Mouse (Mus musculus) CD4-positive, CD25-positive, alpha-beta regulatory T cell, adult 2 months (primary cell): Measurements from ENCODE around the gene Cryba1.
"Not testable (repeated sequence)": the region's sequence is repeated elsewhere in the genome, so short reads cannot be mapped to it uniquely, and the experiment has no call there.

Experiments
- DNase-seq: peaks from one replicate; pipeline ENCODE4 v3.0.0-alpha.2; 2012; ENCODE audit warnings: low read depth, low spot score

Cryba1 gene

GRCm38 (mm10) chr11:77725183-77725582 is at the start of gene Cryba1:
Gene Cryba1, minus strand, starts transcription at chr11:77725283.
- no peak for DNase-seq

DNA sequence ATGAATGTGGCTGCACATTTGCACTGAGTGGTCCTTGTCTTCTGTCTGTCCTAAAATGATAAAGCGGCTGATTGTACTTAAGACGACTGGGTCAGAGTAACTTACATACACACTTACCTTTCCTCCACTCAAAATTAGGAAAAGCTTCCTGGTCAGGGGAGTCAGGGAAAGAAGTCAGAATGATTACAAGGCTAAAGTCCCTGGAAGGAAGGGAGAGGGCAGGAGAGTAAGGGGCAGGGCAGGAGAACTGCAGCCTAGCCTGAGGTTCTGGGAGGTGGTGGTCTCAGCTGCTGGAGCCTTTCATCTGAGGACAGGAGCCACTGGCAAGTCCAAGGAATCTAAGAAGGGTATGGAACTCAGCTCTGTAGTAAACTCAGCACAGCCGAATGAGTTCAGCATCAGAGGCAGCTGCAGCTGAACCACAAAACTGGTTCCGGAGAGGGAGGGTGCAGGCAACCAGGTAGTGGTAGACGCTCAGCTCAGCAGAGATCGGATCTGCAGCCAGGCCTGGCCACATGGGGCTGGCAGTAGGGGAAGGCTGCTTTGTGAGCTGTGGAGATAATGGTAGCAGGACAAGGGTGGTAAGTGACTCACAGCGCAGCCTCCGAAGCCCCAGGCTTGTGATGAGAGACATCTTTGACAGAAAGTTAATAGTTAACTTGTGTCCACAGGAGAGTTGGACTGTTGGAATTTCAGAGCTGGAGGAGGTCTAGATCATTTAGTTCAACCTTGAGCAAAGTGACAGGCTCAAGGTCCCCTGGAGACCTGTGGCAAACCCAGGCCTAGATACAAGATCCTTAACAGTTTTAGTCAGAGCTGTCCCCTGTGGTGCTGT is 47.0 kb upstream of the Cryba1 start:
- DNase-seq: peak; percentile 24

DNA sequence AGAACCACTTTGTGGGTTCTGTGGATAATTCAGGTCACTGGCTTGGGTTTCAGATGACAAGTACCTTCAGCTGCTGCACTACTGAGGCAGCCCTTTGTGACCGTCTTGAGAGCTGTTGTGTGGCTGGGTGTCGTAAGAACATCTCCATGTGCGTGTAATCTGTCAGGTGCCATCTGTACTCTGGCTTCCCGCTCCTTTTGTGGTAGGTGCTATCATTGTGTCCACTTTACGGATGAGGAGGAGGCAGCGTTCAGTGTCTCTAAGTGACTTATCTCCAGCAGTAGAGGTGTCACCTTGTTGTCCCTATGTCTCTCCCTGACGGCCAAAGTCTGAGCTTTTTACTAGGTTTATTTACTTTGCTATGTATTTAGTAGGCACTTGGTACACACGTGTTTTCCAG is 45.3 kb upstream of the Cryba1 start:
- no peak for DNase-seq

DNA sequence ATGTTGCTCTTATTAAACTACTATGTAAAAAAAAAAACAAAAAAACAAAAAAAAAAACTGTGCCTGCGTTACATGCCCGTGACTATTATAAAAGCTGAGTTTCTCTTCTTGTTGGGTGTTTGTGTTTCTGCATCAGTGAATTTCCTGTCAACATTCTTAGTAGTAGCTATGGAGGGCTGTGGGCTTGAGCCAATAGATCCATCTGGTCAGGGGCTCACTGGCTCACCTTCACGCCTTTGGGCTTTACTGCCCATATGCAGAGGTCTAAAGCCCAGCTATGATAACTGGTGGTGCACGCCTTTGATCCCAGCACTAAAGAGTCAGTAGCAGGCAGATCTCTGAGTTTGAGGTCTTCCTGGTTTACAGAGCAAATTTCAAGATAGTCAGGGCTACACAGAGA is 44.4 kb upstream of the Cryba1 start:
- no peak for DNase-seq

- DNase-seq: peak; percentile 63
Measured at GRCm38 (mm10) chr11:77766351-77767001, 41.4 kb upstream of the Cryba1 start.

DNA sequence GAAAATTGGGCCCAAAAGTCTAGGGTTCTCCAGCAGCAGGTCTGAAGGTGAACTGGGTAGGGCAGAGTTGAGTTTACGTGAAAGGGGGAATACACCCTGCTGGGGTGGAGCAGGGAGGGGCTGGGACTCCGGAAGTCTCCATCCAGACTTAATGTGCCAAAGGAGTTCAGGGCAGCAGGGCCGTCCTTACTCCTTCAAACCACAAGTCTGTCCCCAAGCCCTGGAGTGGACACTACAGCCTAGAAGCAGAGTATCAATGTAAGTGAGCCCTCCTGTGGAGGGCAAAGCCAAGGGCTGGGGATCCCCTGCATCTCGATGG is 40.3 kb upstream of the Cryba1 start:
- no peak for DNase-seq

- no peak for DNase-seq
Measured at GRCm38 (mm10) chr11:77764694-77765458, 39.8 kb upstream of the Cryba1 start.

DNA sequence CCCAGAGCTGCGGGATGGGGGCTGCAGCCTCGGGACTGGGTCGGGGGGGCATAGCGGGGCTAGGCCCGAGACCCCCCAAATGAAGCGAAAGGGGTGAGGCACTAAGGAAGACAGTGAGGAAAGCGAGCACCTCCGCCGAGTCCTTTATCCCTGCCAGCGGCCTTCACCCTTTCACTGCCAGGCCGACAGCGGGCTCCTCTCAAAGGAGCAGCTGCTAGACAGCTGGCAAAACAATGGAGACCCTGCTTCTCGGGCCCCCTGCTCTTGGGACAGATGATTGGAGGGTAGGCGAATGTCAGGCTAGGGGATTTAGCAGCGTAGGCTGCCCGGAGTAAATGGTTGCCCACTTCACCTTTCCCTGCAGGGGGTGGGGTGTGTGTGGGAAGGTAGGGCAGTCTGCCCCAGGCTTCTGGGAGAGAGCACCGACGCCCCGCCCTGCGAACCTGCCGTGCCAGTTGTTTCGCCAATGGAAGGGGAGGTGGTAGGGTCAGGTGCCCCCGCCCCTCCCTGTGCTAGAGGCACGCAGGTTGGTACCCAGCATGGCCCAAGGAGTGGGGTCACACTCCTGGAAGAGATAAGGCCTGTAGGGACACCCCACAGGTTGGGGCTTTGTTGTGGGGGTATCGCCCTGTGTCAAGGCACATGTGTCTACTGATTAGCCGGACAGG is 38.7 kb upstream of the Cryba1 start:
- peak; percentile 26 for DNase-seq

DNA sequence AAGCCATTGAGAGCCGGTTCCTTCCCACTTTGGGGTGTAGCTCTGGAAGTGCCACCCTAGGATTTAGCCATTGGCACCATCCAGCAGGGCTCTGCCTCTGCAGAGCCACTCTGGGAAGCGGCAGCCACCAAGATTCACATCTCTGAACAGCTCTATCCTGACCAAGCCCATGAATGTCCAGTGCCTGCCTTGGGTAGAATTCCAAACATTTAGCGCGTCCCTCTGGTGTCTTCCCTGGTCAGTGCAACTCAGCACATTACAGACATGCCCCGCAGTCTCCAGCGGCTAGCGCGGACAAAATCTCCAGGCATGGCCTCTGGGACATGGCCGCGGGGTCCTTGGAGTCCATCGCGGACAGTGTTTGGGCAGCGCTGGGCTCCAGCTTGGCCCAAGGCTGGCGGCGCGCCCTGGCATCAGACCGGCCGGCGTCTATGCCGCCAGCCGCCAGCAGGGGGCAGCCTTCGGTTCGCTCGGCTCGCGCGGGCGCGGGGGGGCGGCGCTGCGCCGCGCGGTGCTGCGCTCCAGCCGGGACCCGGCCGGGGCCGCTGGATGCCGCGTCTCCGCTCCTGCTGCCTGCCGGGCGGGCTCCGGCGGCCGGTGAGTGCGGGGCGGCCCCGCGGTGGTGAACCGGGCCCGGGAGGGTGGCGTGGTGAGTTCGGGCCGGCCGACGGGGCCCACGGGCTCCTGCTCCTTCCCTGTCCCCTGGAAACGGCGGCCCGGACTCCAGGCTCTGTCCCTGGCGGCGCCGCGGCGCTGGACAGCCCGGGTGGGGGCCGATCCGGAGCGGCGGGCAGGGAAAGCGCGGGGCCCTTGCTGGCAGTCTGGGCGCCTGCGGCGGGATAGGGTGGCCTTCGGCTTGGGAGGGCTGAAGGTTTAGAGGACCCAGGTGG is 37.9 kb upstream of the Cryba1 start, which contains the start of gene Myo18a:
TSS of gene Myo18a (plus strand) at position 464 of the 890 bp plus-strand sequence.
- peak; percentile 90 for DNase-seq

DNA sequence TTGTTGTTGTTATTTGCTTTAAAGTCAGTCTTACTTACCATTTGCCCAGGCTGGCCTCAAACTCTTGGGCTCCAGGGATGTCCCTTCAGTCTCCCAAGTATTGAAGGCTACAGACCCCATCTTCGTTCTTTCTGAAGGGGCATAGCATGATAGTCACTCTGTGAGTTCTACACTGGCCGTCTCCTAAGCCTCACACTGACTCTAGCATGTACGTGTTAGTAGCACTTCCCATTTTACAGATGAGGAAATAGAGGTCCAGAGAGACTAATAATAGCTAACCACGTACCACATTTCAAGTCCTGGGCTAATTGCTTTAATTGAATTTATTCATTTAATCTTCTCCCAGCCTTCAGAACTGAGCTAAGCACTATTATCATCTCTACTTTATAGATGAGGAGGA is 34.9 kb upstream of the Cryba1 start:
- no peak for DNase-seq

- no peak for DNase-seq
Measured at GRCm38 (mm10) chr11:77753469-77753868, 28.4 kb upstream of the Cryba1 start.

DNA sequence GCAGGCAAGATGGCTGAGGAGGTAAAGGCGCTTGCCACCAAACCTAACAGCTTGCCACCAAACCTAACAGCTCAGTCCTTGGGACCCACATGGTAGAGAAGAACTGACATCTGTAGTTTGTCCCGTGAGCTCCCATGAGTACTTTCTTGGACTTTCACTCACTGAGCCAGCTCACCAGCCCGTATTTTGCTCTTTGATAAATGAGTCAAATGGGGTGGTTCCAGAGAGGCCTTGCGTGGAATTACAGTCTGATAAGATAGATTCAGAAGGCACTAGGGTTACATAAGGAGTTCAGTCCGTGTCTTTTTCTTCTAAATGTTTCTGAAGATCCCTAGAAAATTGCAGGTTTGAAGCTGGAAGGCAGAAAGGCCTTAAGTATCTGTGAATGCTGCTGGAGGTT is 27.4 kb upstream of the Cryba1 start:
- DNase-seq: no peak

- no peak for DNase-seq
Measured at GRCm38 (mm10) chr11:77748996-77749395, 23.9 kb upstream of the Cryba1 start.

DNA sequence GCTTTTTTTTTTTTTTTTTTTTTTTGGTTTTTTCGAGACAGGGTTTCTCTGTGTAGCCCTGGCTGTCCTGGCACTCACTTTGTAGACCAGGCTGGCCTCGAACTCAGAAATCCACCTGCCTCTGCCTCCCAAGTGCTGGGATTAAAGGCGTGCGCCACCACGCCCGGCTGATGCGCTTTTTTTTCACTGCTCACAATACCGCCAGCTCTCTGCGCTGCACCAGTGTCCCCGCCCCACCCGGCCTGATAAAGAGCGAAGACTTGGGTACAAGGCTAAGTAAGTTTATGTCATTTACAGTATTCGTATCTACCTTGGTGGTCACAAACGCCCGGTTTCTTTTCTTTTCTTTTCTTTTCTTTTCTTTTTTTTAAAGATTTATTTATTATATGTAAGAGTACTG is 22.0 kb upstream of the Cryba1 start:
- not testable (repeated sequence) for DNase-seq

DNA sequence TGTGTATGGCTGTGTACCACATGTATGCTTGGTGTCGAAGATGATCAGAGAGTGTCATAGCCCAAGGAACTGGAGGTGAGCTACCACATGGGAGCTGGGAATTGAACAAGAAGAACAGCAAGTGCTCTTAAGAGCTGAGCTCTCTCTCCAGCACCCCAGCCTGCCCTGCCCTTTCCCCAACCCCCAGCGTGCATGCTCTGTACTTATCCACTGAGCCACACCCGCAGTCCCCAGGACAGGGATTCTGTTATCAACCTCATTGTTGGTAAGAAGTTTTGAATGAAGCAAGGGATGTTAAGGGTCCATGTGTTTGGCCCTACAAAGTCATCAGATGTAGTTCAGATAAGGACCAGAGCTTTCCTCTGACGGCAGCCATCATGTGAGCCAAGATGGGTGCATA is 21.6 kb upstream of the Cryba1 start:
- DNase-seq: no peak

DNA sequence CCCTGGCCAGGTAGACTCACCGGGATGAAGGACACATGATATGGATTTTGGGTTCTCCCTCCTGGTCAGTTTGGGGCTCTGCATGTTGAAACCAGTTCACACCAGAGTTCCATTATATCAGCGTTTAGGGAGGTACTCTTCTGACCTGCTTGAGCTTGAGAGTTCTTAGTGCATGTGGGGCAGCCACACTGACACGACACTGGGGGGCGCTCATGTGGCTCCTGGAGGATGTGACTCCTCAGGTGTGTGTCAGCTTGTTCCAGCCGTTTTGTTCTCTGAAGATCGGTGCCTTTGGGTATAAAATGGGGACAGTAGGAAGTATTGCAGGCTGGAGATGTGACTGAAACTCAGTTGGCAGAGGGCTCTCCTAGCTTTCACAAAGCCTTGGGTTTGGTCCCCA is 18.9 kb upstream of the Cryba1 start:
- DNase-seq: peak; percentile 58

- no peak for DNase-seq
Measured at GRCm38 (mm10) chr11:77738555-77738954, 13.5 kb upstream of the Cryba1 start.

DNA sequence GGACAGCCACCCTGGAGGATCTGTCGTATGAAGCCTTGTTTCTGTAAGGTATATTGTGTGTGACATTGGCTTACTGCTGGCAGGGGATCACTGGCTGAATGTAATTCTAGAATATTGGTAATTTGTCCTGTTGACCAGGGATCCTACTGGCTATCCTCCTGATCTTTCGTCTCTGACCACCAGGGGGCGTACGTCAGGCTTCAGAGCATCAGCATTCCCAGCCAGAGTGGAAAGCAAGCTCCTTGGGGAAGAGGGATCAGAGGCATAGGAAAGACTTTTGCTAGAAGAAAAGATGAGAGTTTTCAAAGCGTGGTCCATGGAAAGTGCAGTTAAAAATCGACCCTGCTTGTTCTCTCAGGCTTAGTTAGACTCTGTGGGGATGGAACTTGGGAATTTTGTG is 12.2 kb upstream of the Cryba1 start:
- DNase-seq: peak; percentile 81

DNA sequence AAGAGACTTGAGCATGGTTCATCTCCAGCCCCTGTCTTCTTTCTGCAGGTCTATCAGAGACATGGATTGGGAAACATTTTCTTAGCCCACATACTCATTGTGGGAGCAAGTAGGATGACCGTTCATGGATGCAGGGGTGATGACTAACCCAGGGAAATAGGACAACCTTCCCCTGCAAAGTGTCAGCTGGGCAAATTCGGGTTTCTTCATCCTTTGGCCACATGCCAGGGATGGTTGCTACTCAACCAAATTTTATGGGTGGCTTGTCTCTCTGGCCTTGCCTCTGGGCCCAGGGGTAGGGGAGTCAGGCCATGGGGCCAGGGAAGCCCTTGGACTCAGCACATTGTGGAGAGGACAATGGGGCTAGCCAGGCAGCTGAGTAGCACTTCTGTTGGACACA is 3.5 kb upstream of the Cryba1 start:
- DNase-seq: no peak

DNA sequence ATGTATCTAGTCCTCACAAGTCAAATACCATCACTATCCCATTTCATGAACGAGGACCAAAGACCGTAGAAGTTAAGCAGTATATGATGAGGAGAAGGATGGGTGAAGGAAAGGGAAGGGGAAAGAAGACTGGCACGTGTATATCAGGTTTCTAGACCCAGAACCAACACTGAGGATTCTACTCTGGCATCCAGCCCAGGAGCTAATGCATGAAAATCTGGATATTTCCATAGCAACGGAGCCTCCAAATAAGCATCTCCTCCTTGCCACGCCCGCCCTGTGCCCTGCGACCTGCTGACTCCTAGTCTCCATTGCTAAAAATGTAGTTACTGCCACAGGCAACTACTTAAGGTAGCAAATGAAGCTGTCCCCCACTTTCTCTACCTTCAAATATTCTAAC is 317 bp downstream of the Cryba1 start:
- no peak for DNase-seq

DNA sequence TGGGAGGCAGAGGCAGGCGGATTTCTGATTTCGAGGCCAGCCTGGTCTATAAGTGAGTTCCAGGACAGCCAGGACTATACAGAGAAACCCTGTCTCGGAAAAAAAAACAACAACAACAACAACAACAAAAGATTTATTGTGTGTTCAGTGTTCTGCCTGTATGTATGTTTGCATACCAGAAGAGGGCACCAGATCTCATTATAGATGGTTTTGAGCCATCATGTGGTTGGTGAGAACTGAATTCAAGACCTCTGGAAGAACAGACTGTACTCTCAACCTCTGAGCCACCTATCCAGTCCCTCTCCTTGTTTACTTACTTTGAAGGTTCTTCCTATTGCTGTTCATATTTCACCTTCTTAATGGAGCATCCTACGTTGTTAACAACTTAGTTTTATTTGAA is 3.7 kb downstream of the Cryba1 start:
- no peak for DNase-seq
